Mouse (Mus musculus): ENCODE data around the gene Pycr1.

Gene Pycr1

GRCm38 (mm10) chr11:120625152-120625775 is 18.3 kb downstream of the Pycr1 start, which contains the start of gene Sirt7:
Gene Sirt7 (minus strand): TSS chr11:120625240.
- DNase-seq = no peak

- DNase-seq = peak; percentile 91
Measured at GRCm38 (mm10) chr11:120624680-120625111, 18.9 kb downstream of the Pycr1 start.

GRCm38 (mm10) chr11:120623961-120624679 is 19.4 kb downstream of the Pycr1 start:
- DNase-seq = peak; percentile 61

- no peak for DNase-seq
Measured at GRCm38 (mm10) chr11:120622805-120623204, 20.8 kb downstream of the Pycr1 start.

GRCm38 (mm10) chr11:120620195-120620594 is 23.4 kb downstream of the Pycr1 start:
- DNase-seq = no peak

GRCm38 (mm10) chr11:120618619-120619535 is 24.7 kb downstream of the Pycr1 start:
- DNase-seq = no peak

- peak; percentile 94 for DNase-seq
Measured at GRCm38 (mm10) chr11:120617519-120618112, 26.0 kb downstream of the Pycr1 start, which contains the start of gene Pcyt2. Gene Pcyt2 (minus strand): TSS chr11:120617936.

GRCm38 (mm10) chr11:120616617-120617294 is 26.8 kb downstream of the Pycr1 start:
- DNase-seq = no peak

GRCm38 (mm10) chr11:120615606-120616203 is 27.9 kb downstream of the Pycr1 start:
- DNase-seq = no peak

GRCm38 (mm10) chr11:120615167-120615566 is 28.4 kb downstream of the Pycr1 start:
- DNase-seq = no peak

GRCm38 (mm10) chr11:120613976-120614375 is 29.6 kb downstream of the Pycr1 start:
- DNase-seq = no peak

- DNase-seq = no peak
Measured at GRCm38 (mm10) chr11:120613481-120613972, 30.0 kb downstream of the Pycr1 start.

GRCm38 (mm10) chr11:120612763-120613162 is 30.8 kb downstream of the Pycr1 start:
- no peak for DNase-seq

GRCm38 (mm10) chr11:120610477-120611046 is 33.0 kb downstream of the Pycr1 start:
- no peak for DNase-seq

- no peak for DNase-seq
Measured at GRCm38 (mm10) chr11:120609250-120609649, 34.3 kb downstream of the Pycr1 start.

GRCm38 (mm10) chr11:120608241-120609034 is 35.1 kb downstream of the Pycr1 start, which contains the start of gene Npb:
Gene Npb (plus strand): TSS chr11:120608477.
- DNase-seq = no peak

- no peak for DNase-seq
Measured at GRCm38 (mm10) chr11:120606764-120607163, 36.8 kb downstream of the Pycr1 start.

- DNase-seq = no peak
Measured at GRCm38 (mm10) chr11:120605667-120606066, 37.9 kb downstream of the Pycr1 start.

GRCm38 (mm10) chr11:120603545-120603944 is 40.0 kb downstream of the Pycr1 start:
- no peak for DNase-seq

- DNase-seq = no peak
Measured at GRCm38 (mm10) chr11:120600716-120601115, 42.9 kb downstream of the Pycr1 start.

Measured in right cerebral cortex, adult 18-20 months (tissue).